Mouse (Mus musculus): ENCODE measurements around the gene Gm21764. TPM values are rescaled to one million over a fixed set of nuclear protein-coding genes. Genes with fewer than 3 reads are reported as not detected.
"Not testable (repeated sequence)": the region's sequence is repeated elsewhere in the genome, so short reads cannot be mapped to it uniquely, and the experiment has no call there.

Gm21764 gene
- polyA plus RNA-seq (2016; fragmentation: Nextera tagmentation; extraction: Ambion mirVana), result not detected in 2 replicates

- not testable (repeated sequence) for H3K36me3 ChIP-seq; ATAC-seq (ENCODE audit: insufficient number of reproducible peaks, insufficient read depth, low FRiP score, low TSS enrichment); H3K4me2 ChIP-seq (replicated peaks); H3K27ac ChIP-seq; H3K4me3 ChIP-seq; H3K9me3 ChIP-seq; H3K27me3 ChIP-seq; H3K4me1 ChIP-seq; H3K9ac ChIP-seq
- no CpG with 5 or more reads among the region's 3 CpGs for WGBS
Measured at GRCm38 (mm10) chrY:18061712-18062111, at the start of gene Gm21764. Gm21764 (minus strand) TSS chrY:18061812.

GRCm38 (mm10) chrY:18088816-18089215 is 27.2 kb upstream of the Gm21764 start, which contains the start of gene Ssty1:
Ssty1 (plus strand) TSS chrY:18089116.
- H3K4me2 ChIP-seq (replicated peaks); H3K36me3 ChIP-seq; H3K9me3 ChIP-seq; ATAC-seq (ENCODE audit: insufficient number of reproducible peaks, insufficient read depth, low FRiP score, low TSS enrichment); H3K27ac ChIP-seq; H3K9ac ChIP-seq; H3K4me3 ChIP-seq; H3K4me1 ChIP-seq; H3K27me3 ChIP-seq: not testable (repeated sequence)

Other genes starting within 250 kb of the Gm21764 start
- gene Gm21904, start 215.5 kb downstream of the Gm21764 start, polyA plus RNA-seq (2016; fragmentation: Nextera tagmentation; extraction: Ambion mirVana), result not detected in 2 replicates
- gene Gm20772, start 187.1 kb downstream of the Gm21764 start, polyA plus RNA-seq (2016; fragmentation: Nextera tagmentation; extraction: Ambion mirVana), result not detected in 2 replicates
- gene Gm20831, start 187.1 kb downstream of the Gm21764 start, polyA plus RNA-seq (2016; fragmentation: Nextera tagmentation; extraction: Ambion mirVana), result not detected in 2 replicates
- gene Srsy, start 124.5 kb downstream of the Gm21764 start, polyA plus RNA-seq (2016; fragmentation: Nextera tagmentation; extraction: Ambion mirVana), result not detected in 2 replicates
- gene Ssty1, start 27.3 kb upstream of the Gm21764 start, polyA plus RNA-seq (2016; fragmentation: Nextera tagmentation; extraction: Ambion mirVana), result not detected in 2 replicates

Measured in embryonic facial prominence, embryonic 12.5 days (tissue).